ENCODE assay signal across 18 mouse cellular contexts in genomic region chr7:128842561-128842960, GRCm38 (mm10).
"Had no signal": no experiment of that assay in that cellular context is flagged by ENCODE, and none has a peak within 500 bp of the region (broad histone marks: within the 10 kb centered on the region; RNA-seq: fewer than 3 reads in every experiment).

No protein-coding gene starts in this region.

- H3K4me1 ChIP-seq: midbrain, embryonic 10.5 days; neural tube, embryonic 13.5 days; neural tube, embryonic 15.5 days had no signal

- H3K4me3 ChIP-seq: midbrain, embryonic 10.5 days; myocyte; neural tube, embryonic 13.5 days; neural tube, embryonic 15.5 days had no signal

- H3K27ac ChIP-seq: midbrain, embryonic 10.5 days; neural tube, embryonic 13.5 days; neural tube, embryonic 15.5 days had no signal

- H3K9me3 ChIP-seq: midbrain, embryonic 10.5 days; neural tube, embryonic 13.5 days; neural tube, embryonic 15.5 days had no signal

- ATAC-seq: midbrain, embryonic 16.5 days had no signal

- H3K27me3 ChIP-seq: neural tube, embryonic 13.5 days; neural tube, embryonic 15.5 days had no signal

- H3K36me3 ChIP-seq: midbrain, embryonic 10.5 days; neural tube, embryonic 13.5 days; neural tube, embryonic 15.5 days had no signal

- H3K9ac ChIP-seq: lung, embryonic 14.5 days; neural tube, embryonic 13.5 days; neural tube, embryonic 15.5 days had no signal

- H3K4me2 ChIP-seq: lung, embryonic 14.5 days; neural tube, embryonic 13.5 days; neural tube, embryonic 15.5 days had no signal

- DNase-seq: lung, adult 18-20 months; lung, embryonic 14.5 days; lung, postnatal 10 days; lung, postnatal 4 days; midbrain, embryonic 14.5 days; retina, postnatal 1 day; right cerebral cortex, adult 18-20 months; right cerebral cortex, postnatal 25 days; right cerebral cortex, postnatal 4 days; spleen, adult 18-20 months; thymus, adult 18-20 months; thymus, postnatal 14 days; thymus, postnatal 36 days had no signal
